Mouse (Mus musculus): ENCODE data around the gene Vmn1r85.
"Not testable (repeated sequence)": the region's sequence is repeated elsewhere in the genome, so short reads cannot be mapped to it uniquely, and the experiment has no call there.

Gene Vmn1r85

GRCm38 (mm10) chr7:13095073-13095472 is at the start of gene Vmn1r85:
Vmn1r85 (minus strand) TSS chr7:13095173.
- DNase-seq (ENCODE audit: low read depth, low spot score): no peak

- no peak for DNase-seq (ENCODE audit: low read depth, low spot score)
Measured at GRCm38 (mm10) chr7:13140057-13140456, 45.1 kb upstream of the Vmn1r85 start, which contains the start of gene Vmn1r87. Vmn1r87 (minus strand) TSS chr7:13140157.

GRCm38 (mm10) chr7:13137340-13137739 is 42.4 kb upstream of the Vmn1r85 start:
- DNase-seq (ENCODE audit: low read depth, low spot score): no peak

- no peak for DNase-seq (ENCODE audit: low read depth, low spot score)
Measured at GRCm38 (mm10) chr7:13131856-13132255, 36.9 kb upstream of the Vmn1r85 start.

- DNase-seq (ENCODE audit: low read depth, low spot score): peak; percentile 2
Measured at GRCm38 (mm10) chr7:13123554-13124153, 28.7 kb upstream of the Vmn1r85 start.

GRCm38 (mm10) chr7:13119817-13120216 is 24.8 kb upstream of the Vmn1r85 start, which contains the start of gene Vmn1r86:
Vmn1r86 (minus strand) TSS chr7:13119917.
- DNase-seq (ENCODE audit: low read depth, low spot score): no peak

- DNase-seq (ENCODE audit: low read depth, low spot score): no peak
Measured at GRCm38 (mm10) chr7:13072293-13072692, 22.7 kb downstream of the Vmn1r85 start.

- not testable (repeated sequence) for DNase-seq (ENCODE audit: low read depth, low spot score)
Measured at GRCm38 (mm10) chr7:13063399-13063798, 31.6 kb downstream of the Vmn1r85 start.

- DNase-seq (ENCODE audit: low read depth, low spot score): no peak
Measured at GRCm38 (mm10) chr7:13059536-13059935, 35.4 kb downstream of the Vmn1r85 start.

GRCm38 (mm10) chr7:13056913-13057700 is 37.9 kb downstream of the Vmn1r85 start:
- no peak for DNase-seq (ENCODE audit: low read depth, low spot score)

- DNase-seq (ENCODE audit: low read depth, low spot score): peak; percentile 98
Measured at GRCm38 (mm10) chr7:13054287-13055010, 40.5 kb downstream of the Vmn1r85 start, which contains the start of gene Mzf1. Mzf1 (minus strand) TSS chr7:13054764.

GRCm38 (mm10) chr7:13053961-13054286 is 41.0 kb downstream of the Vmn1r85 start:
- no peak for DNase-seq (ENCODE audit: low read depth, low spot score)

GRCm38 (mm10) chr7:13053501-13053900 is 41.5 kb downstream of the Vmn1r85 start:
- DNase-seq (ENCODE audit: low read depth, low spot score): no peak

GRCm38 (mm10) chr7:13053001-13053400 is 42.0 kb downstream of the Vmn1r85 start:
- no peak for DNase-seq (ENCODE audit: low read depth, low spot score)

GRCm38 (mm10) chr7:13046084-13046483 is 48.9 kb downstream of the Vmn1r85 start:
- DNase-seq (ENCODE audit: low read depth, low spot score): peak; percentile 77

- no peak for DNase-seq (ENCODE audit: low read depth, low spot score)
Measured at GRCm38 (mm10) chr7:13044254-13044625, 50.7 kb downstream of the Vmn1r85 start.

- no peak for DNase-seq (ENCODE audit: low read depth, low spot score)
Measured at GRCm38 (mm10) chr7:13043445-13044253, 51.3 kb downstream of the Vmn1r85 start.

GRCm38 (mm10) chr7:13043120-13043444 is 51.9 kb downstream of the Vmn1r85 start:
- no peak for DNase-seq (ENCODE audit: low read depth, low spot score)

GRCm38 (mm10) chr7:13042511-13042910 is 52.5 kb downstream of the Vmn1r85 start:
- no peak for DNase-seq (ENCODE audit: low read depth, low spot score)

- DNase-seq (ENCODE audit: low read depth, low spot score): no peak
Measured at GRCm38 (mm10) chr7:13041256-13041655, 53.7 kb downstream of the Vmn1r85 start.

GRCm38 (mm10) chr7:13039181-13039580 is 55.8 kb downstream of the Vmn1r85 start:
- no peak for DNase-seq (ENCODE audit: low read depth, low spot score)
